Mouse (Mus musculus): ENCODE data around the gene Btbd1.

GRCm38 (mm10) chr7:81872493-81873013, 43.3 kb upstream of the Btbd1 start:
- TF ChIP-seq CTCF (IDR thresholded peaks at IDR 0.05; ENCODE audit: low read depth) = no peak
- TF ChIP-seq EP300 (optimal IDR thresholded peaks at IDR 0.05) = no peak
